Mouse (Mus musculus): Measurements from ENCODE around the gene Crip2.

The Crip2 gene

GRCm38 (mm10) chr12:113139908-113140615 is at the start of gene Crip2:
Gene Crip2, plus strand, starts transcription at chr12:113140236.
- DNase-seq (ENCODE audit: low spot score), result no peak

GRCm38 (mm10) chr12:113097040-113097439 is 43.0 kb upstream of the Crip2 start:
- DNase-seq (ENCODE audit: low spot score), result no peak

GRCm38 (mm10) chr12:113097749-113098281 is 42.2 kb upstream of the Crip2 start, which contains the start of gene Mta1:
Gene Mta1, plus strand, starts transcription at chr12:113098278.
- no peak for DNase-seq (ENCODE audit: low spot score)

GRCm38 (mm10) chr12:113098530-113099151 is 41.4 kb upstream of the Crip2 start:
- DNase-seq (ENCODE audit: low spot score), result no peak

- DNase-seq (ENCODE audit: low spot score), result no peak
Observed at GRCm38 (mm10) chr12:113099470-113100237, 40.4 kb upstream of the Crip2 start.

- DNase-seq (ENCODE audit: low spot score), result no peak
Observed at GRCm38 (mm10) chr12:113100448-113101076, 39.5 kb upstream of the Crip2 start.

GRCm38 (mm10) chr12:113101251-113101960 is 38.6 kb upstream of the Crip2 start:
- no peak for DNase-seq (ENCODE audit: low spot score)

GRCm38 (mm10) chr12:113102461-113102860 is 37.6 kb upstream of the Crip2 start:
- DNase-seq (ENCODE audit: low spot score), result no peak

GRCm38 (mm10) chr12:113103846-113104451 is 36.1 kb upstream of the Crip2 start:
- DNase-seq (ENCODE audit: low spot score), result no peak

GRCm38 (mm10) chr12:113106386-113106785 is 33.6 kb upstream of the Crip2 start:
- no peak for DNase-seq (ENCODE audit: low spot score)

- no peak for DNase-seq (ENCODE audit: low spot score)
Observed at GRCm38 (mm10) chr12:113107431-113108124, 32.5 kb upstream of the Crip2 start.

- DNase-seq (ENCODE audit: low spot score), result no peak
Observed at GRCm38 (mm10) chr12:113108528-113109283, 31.3 kb upstream of the Crip2 start.

- no peak for DNase-seq (ENCODE audit: low spot score)
Observed at GRCm38 (mm10) chr12:113109801-113110200, 30.2 kb upstream of the Crip2 start.

GRCm38 (mm10) chr12:113114141-113114540 is 25.9 kb upstream of the Crip2 start:
- DNase-seq (ENCODE audit: low spot score), result no peak

GRCm38 (mm10) chr12:113114856-113115538 is 25.0 kb upstream of the Crip2 start:
- no peak for DNase-seq (ENCODE audit: low spot score)

GRCm38 (mm10) chr12:113119516-113120410 is 20.3 kb upstream of the Crip2 start:
- DNase-seq (ENCODE audit: low spot score), result no peak

- no peak for DNase-seq (ENCODE audit: low spot score)
Observed at GRCm38 (mm10) chr12:113124726-113125125, 15.3 kb upstream of the Crip2 start.

GRCm38 (mm10) chr12:113130732-113131131 is 9.3 kb upstream of the Crip2 start:
- no peak for DNase-seq (ENCODE audit: low spot score)

Data from ovary, postnatal 10 days (tissue).